Mouse (Mus musculus): Measurements from ENCODE around the gene Gm20503.

The Gm20503 gene

DNA sequence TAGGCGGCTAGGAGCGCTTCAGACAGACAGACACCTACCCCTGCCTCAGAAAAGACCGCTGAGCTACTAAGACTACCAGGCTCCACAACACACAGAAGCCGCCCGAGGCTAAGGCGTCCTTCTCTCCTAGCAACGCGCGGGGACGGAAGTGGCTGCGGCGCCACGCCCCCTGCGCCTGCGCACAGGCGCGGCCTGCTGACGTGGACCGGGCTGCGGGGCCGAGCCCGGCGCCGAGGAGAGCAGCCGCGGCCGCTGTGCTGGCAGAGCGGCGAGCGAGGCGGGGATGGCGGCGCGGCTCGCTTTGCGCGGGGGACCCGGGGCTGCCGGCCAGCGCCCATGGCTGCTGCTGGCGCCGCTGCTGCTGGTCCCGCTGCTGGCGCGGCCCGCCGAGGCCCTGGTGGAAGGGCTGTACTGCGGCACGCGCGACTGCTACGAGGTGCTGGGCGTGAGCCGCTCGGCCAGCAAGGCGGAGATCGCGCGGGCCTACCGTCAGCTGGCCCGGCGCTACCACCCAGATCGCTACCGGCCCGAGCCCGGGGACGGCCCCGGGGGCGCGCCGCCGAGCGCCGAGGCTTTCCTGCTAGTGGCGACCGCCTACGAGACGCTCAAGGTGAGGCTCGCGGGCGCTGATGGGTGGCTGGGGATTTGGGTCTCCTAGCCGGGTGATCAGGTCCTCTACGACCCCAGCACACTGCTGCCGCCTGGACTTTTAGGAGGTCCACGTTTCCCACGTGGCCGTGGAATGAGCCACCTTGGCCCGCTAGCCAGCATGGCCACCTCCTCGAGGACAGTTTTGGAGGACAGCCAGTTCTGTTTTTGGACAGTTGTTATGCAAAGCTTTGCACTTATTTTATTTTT is at the start of gene Gm20503:
Gene Gm20503, plus strand, starts transcription at position 263 of the 858 bp plus-strand sequence.
- DNase-seq (ENCODE audit: low spot score) = peak; percentile 69

DNA sequence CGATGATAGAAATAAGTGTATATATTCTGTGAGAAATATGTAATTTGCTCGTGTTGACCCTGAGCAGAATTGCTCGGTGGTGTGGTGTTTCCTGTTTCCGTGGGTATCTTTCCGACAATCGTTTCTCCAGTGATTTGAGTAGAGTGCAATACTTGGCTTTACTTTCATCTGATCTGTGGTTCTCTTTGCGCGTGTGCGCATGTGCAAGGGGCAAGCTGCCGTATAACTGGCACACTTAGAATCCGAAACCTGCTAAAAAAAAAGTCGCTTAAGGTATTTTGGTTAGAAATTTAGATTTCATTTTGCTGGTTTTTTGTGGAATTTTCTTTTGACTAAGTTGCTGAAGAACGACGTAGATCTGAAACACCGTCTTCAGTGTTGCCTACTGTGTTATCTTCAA is 41.3 kb upstream of the Gm20503 start:
- no peak for DNase-seq (ENCODE audit: low spot score)

DNA sequence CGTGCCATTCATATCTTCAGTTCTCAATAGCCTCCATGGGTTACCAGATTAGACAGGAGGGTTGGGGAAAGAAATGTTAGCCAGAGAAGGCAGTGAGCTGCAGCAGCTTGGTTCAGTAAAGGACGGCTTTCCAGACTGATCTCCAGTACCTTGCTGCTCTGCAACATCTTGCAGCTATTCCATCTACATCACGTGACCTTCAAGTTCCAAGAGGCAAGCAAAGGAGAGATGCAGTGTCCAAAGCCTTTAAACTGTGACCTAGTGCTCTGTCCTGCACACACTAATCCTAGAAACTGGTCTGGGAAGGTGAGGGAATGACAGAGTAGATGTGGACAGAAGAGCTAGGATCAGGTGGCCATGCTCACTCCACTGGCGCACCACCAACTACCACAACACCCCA is 39.7 kb upstream of the Gm20503 start:
- DNase-seq (ENCODE audit: low spot score) = no peak

DNA sequence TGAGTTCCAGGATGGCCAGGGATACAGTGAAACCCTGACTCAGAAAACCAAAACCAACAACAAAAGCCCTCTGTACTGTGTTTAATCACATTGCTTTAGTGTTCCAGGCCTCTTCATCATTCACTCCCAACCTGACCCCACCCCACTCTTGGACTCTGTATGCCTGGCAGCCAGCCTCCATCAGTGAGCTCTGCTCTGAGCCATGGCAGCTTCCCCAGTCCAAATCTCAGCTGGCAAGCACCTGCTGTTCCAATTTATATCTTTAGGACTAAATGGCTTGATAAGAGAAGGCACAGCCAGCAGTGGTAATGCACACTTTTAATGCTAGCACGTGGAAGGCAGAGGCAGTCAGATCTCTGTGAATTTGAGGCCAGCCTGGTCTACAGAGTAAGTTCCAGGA is 37.9 kb upstream of the Gm20503 start:
- DNase-seq (ENCODE audit: low spot score) = no peak

DNA sequence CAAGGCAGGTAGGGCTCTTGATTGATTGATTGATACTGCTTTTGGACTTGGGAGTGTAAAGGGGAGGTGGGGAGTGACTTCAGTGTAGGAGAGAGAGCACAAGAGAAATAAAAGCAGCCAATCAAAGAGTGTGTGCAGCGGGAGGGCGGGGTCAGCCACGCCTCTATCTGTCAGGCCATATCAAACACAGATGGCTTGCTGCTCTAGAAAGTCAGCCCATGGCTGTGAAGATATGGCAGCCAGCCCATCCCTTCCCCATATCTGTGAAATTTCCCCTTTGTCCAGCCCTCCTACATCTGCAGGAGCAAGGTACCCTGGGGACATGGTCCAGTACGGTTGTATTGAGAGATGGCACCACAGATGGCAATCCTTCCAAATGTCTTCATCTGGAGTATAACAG is 32.3 kb upstream of the Gm20503 start:
- DNase-seq (ENCODE audit: low spot score) = no peak

DNA sequence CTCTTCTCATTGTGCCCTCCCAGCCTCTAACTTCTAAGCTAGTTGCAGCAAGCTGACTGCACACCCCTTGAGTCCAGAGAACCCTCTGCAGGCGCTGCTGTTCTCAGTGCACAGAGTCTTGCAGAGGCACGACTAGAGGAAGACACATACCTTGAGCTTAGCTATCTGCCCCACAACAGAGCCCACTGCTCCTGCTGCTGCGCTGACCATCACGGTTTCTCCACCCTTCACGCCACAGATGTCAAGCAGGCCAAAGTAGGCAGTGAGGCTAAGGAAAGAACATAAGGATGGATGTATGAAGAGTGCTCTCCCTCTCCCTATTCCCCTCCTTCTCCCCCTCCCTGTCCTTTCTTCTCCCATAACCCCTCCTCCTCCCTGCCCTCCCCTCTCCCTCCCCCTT is 27.3 kb upstream of the Gm20503 start:
- no peak for DNase-seq (ENCODE audit: low spot score)

DNA sequence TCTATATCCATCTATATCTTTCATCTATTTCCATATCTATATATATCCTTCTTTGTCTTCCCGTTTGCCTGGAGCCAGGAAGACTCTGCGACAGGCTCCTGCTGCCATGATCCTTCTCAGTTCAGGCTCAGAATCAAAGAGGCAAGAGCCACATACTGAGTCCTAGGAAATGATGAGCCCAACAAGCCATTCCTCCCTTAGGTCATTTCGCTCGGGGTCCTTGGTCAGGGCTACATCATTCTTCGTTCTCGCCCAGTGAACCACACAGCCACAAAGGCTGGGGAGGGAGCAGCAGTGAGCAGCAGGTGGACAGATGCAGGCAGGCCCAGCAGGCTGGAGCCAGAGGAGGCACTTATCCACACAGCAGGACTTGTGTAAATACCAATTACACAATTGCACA is 21.6 kb upstream of the Gm20503 start:
- no peak for DNase-seq (ENCODE audit: low spot score)

DNA sequence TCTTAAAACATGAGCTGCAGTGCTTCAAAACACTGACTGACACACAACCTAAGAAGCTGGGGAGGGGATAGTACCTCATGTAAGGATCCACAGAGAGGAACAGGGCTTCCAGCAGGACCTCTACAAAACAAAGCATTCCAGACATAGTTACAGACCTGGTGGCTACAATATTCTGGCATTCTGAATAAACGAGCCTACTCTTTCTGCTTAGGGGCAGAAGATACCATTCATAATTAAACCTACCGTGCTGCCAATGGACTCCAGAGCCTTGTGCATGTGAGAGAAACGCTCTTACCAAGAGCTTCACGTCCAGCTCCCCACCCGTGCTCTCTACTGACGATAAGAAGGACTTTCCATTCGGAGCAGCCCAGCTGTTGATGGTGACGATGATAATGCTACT is 20.2 kb upstream of the Gm20503 start:
- no peak for DNase-seq (ENCODE audit: low spot score)

DNA sequence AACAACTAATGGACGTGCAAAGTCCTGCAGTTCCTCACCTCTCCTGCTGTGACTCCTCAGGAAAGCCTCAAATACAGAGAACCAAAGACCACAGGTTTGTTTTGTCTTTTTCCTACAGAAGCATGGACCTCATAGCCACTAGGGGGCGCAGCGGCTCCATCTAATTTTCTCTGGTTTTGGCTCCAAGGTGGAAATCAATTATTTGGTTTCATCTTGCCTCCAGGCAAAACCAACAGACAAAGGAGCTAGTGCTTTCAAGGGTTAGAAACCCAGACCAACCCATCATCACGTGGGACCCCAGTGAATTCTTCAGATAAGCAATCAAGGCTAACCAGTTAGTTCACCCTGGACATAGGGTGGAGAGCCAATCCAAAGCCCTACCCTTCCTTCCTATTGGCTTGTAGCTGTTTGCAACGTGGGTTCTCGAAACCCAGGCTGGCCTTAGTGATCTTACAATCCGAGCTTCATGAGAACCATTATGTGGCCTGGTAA is 17.8 kb upstream of the Gm20503 start:
- DNase-seq (ENCODE audit: low spot score) = peak; percentile 44

DNA sequence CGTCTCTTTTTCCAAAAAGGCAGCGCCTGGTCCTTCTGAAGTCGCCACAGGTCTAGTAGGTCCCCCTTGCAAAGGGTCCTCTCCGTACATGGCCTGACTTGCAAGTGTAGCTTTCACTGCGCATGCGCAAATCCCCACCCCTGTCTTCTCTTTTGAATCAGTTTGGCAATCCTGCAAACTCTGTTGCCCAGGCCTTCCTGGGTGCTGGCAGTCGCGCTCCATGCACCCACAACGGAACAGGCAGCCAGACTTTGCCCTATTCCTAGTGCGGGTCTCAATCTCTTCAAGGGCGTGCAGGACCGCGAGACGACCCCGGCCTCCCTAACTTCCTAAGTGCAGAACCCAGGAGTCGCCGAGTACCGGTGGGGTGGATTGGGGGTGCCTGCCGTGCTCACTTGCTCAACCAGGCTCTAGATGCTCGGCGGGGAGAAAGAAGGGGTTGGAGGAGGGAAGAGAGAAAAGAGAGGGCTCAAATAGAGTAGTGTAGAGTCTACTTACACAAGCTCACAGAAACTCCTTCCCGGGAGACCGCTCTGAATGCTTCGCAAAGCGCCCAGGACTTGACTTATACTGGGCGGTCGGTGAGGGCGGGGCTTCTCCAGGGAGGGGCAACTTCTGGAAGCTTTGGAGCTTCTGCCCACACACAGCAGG is 16.3 kb upstream of the Gm20503 start, which contains the start of gene Ptgr1:
Gene Ptgr1, minus strand, starts transcription at position 580 of the 651 bp plus-strand sequence.
- DNase-seq (ENCODE audit: low spot score) = peak; percentile 39

DNA sequence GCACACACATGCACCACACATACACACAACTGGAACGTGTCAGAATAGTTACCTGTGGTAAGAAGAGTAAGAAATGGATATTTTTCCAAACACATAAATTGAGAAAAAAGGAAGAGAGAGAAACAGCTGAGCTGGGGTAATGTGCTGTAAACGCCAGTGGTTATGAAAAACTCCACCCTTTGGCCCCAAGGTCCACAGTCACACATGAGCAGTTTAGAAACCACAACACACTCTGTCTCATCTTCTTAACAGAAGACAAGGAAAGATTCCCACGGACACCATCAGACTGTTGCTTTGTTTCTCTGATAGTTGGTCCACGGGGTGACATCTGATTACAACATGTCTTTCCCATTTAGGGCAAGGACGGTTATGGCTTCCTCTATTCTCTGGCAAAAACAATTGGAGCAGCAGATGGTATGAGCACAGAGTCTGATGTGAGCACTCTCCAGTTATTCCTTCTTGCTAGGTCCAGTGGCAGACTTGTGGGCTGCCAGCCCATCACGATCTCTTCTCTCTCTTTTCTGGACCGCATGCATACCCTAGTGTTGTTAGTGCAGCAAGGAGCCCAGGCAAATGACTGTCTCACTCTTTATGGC is 13.6 kb upstream of the Gm20503 start:
- no peak for DNase-seq (ENCODE audit: low spot score)

DNA sequence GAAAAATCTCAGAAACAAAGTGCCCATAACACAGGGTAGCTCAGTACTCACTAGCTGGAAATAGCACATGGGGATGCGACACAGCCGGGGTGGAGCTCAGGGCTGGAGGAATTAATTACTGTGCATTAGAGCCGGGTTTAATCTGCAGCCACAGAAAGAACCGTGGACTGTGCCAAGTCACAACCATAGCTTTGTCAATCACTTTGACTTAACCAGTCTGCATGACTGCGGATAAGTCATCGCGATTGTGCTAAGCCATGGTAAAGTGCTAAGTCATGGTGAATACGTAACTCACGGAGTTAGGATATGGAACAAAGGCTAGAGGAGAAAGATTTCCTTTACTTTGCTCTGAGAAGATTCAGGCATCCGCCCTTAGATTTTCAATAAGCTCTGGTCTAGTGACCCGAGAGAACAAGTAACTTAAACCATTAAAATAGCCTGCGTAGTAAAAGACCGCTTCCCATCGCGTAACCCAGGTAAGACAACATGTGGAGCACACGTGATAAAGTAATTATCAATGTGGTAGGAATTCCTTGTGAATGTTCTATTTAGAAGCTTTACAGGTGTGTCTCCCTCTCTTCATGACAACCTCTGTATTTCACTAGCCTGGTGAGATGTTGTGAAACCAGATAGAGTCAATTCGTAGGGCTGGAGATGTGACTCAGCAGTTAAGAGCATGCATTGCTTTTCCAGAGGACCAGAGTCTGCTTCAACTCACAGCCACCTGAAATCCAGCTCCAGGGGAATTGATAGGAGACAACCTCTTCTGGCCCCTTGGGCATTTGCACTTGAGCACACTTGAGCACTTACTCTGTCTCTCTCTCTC is 12.2 kb upstream of the Gm20503 start:
- no peak for DNase-seq (ENCODE audit: low spot score)

DNA sequence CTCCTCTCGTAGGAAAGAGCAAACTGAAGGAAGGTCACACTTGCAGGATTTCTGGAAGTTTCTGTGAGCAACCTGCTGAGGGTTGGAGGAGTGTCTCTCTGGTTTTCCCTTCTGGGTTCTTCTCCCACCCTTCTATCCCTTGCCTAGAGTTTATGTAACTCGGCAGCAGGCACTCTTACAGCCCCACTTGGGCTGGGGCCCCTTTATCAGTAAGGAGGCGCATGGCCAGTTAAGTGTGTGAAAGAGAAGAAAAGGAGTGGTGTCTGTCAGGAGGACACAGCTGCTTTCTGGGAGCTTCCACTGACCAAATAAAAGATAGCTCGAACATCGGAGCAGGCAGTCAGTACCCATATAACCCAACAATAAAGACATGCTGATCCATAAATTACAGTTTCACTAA is 10.8 kb upstream of the Gm20503 start:
- no peak for DNase-seq (ENCODE audit: low spot score)

DNA sequence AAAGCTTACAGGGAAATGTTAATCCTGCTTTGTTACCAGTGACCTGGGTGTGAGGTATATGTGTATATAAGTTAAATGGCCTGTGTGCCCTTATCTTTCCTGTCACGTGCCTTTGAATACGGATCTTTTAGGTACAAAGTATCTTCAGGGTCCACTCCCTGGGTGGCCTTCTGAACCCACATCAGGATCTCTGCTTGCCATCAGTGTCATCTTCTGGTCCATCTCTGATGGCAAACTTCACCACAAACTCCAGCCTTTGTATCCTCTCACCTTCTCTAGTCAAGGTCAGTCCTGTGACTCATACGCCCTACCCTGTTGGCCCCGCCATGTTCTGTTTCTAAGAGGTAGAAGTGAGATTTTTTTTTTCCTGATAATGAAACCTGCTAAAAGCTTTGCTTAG is 8.2 kb upstream of the Gm20503 start, which contains the start of gene Dnajc25:
Gene Dnajc25, plus strand, starts transcription at position 301 of the 400 bp plus-strand sequence.
- no peak for DNase-seq (ENCODE audit: low spot score)

DNA sequence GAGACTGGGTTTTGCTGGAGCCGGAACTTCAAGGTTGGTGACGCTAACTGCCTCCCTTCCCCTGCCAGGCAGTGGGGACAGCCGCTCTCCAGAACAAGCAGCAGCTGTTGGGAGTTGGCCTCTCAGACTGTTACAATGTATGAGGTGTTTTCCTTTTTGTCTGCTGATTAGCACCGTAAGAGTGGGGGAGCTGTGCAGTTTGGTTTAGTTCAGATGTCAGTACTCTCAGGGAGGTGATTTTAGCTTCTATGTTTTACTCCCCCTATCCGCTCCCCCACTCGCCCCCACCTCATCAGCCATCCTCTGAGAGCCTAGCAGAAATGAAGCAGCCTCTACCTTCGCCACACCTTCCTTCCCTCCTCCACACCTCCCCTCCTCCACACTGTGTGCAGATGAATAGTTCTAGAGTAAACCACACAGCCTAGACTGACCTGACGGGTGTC is 7.7 kb upstream of the Gm20503 start:
- DNase-seq (ENCODE audit: low spot score) = no peak

DNA sequence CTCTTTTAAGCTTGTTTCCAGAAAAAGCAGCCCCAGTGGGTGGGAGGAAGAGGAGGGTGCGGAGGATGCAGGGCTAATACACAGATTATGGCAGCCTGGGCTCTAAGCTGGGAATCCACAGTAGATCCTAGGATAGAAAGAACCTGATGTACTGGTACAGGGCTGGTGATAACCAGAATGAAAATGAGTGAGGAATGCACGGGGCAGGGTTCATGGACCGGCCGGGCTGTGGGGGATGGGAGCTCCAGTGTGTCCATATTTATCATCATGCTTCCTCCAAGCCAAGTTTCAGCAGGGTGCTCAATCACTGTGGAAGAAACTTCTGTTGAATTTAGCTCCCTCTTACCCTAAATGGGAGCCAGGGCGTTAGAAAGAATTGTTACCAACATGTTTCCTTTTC is 5.9 kb upstream of the Gm20503 start:
- DNase-seq (ENCODE audit: low spot score) = no peak

DNA sequence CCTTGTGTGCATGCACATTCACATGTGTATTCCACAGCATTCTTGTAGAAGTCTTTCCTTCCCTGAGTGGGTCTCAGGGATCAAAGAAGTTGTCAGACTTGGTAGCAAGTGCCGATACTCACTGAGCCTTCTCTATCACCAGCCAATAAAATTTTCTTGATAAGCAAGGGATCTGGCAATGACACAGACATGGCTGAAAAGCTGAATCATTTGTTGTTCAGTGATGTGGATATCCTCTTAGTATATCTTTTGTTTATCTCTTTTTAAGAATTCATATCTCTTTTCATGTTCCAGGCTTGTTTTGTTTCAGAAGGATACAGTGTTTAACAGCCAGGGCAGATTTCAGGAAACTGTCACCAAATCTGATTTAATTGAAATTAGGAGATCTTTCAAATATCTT is 4.3 kb upstream of the Gm20503 start:
- no peak for DNase-seq (ENCODE audit: low spot score)

DNA sequence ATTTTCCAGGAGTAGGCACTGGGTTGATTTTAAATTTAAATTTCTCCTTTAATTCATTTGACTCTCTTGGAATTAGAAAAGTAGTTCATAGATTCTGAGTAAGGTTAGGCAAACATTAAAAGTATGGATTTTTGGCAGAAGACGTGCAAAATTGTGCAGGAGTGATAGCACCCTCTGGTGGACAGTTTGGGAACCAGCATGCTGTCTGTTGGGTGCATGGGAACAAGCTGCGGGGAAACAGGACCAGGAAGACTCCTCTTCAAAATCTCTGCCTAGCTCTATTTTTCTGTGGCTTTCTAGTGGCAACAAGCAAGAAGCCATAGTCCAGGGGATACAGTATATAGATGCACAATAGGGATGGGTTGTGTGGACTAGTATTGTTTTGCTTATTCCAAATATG is 3.3 kb upstream of the Gm20503 start:
- peak; percentile 19 for DNase-seq (ENCODE audit: low spot score)

DNA sequence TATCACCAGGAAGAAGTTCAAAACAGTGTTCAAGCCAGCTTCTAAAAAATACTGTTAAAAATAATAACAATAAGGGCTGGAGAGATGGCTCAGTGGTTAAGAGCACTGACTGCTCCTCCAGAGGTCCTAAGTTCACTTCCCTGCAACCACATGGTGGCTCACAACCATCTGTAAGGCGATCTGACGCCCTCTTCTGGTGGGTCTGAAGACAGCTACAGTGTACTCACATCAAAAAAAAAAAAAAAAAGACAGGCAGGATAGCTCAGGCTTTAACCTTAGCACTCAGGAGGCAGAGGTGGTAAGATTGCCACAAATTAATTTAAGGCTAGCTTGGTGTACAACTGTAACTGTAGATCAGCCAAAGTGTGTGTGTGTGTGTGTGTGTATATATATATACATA is 2.4 kb upstream of the Gm20503 start:
- DNase-seq (ENCODE audit: low spot score) = no peak

DNA sequence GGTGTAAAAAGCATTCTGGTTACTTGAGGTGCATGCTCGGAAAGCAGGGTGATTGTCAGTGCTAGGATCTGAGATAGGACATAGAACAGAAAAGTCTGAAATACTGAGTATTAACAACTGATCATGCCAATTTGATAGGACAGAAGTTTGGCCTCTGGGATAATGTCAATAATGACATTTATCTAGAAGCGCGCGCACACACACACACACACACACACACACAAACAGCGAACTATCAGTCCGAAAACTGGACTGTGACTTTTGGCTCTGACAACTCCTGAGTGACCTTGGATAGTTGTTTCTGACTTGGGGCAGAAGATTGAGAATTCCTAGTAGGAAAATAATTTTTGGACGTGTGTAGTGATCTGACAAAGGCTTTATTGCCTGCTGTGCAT is 793 bp downstream of the Gm20503 start:
- DNase-seq (ENCODE audit: low spot score) = no peak

DNA sequence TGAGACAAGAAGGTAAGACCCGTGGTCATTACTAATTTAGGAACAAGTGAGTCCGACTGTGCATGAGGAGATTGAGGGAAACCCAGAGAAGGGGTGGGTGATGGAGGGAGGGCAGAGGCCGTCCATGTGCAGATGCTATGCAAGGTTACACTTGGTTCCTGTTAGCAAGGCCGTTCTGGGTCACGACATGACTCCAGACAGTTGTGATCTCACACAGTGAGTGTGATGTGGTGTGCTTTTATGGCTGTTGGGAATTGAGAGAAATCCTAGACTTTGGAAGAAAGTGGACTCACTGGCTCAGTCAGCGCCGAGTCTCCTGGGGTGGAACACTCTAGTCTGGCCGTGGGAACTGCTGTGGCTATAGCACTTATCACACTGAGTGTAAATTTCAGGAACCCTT is 3.2 kb downstream of the Gm20503 start:
- DNase-seq (ENCODE audit: low spot score) = no peak

DNA sequence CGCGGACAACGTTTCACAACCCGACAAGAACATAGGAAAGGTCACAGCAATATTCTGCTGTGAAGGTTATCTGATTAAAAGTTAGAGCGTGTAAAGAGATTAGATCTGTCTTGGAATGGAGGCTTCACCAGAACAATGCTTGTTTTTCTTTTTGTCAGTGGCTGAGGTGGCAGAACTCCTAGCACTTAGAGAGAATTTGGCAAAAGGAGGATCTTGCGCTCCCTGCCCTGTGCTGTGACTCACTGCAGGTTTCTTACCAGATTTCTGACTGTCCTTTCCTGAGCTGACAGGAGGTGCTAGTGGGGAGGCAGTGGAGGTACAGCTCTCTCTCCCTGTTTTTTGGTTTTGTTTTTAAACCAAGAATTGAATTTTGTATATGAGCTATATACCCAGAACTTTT is 4.0 kb downstream of the Gm20503 start:
- DNase-seq (ENCODE audit: low spot score) = no peak
